Mouse (Mus musculus) bone marrow, adult 2 months (tissue): ENCODE results near the gene Scamp4.

Source experiments
- CTCF ChIP-seq: fragments of 200-500 bp; IDR thresholded peaks from 2 replicates; pipeline ENCODE4 v1.5.1; 2011; ENCODE audit warnings: low read length, control low read depth; ENCODE audit not compliant: control insufficient read depth, insufficient read depth
- POLR2A ChIP-seq: fragments of 200-500 bp; IDR thresholded peaks from 2 replicates; pipeline ENCODE4 v1.6.1; 2011; ENCODE audit warnings: low read depth, mild to moderate bottlenecking, control low read depth, low read length, borderline replicate concordance; ENCODE audit not compliant: control insufficient read depth

DNA sequence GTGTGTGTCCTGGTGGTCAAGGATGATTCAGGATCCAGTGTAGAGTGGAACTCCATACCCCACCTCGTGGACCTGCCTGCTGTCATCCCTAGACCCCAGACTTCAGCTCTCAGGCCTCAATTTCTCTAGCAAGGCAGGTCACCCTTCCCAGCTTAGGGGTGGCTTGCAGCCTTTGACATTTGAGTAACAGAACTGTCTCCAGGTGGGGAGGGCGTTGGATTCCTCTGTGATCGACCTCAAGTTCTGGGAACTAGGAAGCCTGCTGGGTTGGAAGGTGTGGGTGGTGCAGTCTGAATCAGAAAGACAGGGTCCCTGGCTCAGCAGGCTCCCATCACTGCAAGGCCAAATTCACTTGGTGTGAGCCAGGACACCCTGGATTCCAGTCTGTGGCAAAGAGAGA is 27.8 kb upstream of the Scamp4 start:
- TF ChIP-seq POLR2A (no peak), CTCF (no peak)
